Mouse (Mus musculus) heart, adult 2 months (tissue): ENCODE measurements around the gene Ndst2.

Experiments used
- CTCF ChIP-seq: fragments of 200-600 bp; IDR thresholded peaks from 2 replicates; pipeline ENCODE4 v1.8.1; 2022; ENCODE audit warnings: antibody characterized with exemption, mild to moderate bottlenecking, moderate library complexity
- EP300 ChIP-seq: fragments of 200-500 bp; IDR thresholded peaks from 2 replicates; pipeline ENCODE4 v1.6.1; 2011; ENCODE audit warnings: low read depth, low read length, control low read depth; ENCODE audit not compliant: insufficient read depth
- POLR2A ChIP-seq: fragments of 200-500 bp; IDR thresholded peaks from 2 replicates; pipeline ENCODE4 v1.6.1; 2011; ENCODE audit warnings: mild to moderate bottlenecking, low read depth, low read length, control low read depth; ENCODE audit not compliant: insufficient read depth

DNA sequence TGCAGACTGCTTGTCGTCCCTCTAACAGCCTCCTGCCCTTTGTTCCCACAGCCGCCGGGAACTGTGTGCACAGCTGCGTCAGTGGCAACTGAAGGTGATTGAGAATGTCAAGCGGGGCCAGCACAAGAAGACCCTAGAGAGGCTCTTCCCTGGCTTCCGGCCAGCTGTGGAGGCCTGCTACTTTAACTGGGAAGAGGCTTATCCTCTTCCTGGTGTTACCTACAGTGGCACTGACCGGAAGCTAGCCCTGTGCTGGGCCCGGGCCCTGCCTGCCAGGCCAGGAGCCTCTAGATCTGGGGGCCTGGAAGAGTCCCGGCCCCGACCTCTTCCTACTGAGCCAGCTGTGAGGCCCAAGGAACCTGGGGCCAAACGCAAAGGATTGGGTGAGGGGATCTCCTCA lies 20.5 kb downstream of the Ndst2 start:
- TF ChIP-seq CTCF = no peak
- TF ChIP-seq POLR2A = no peak
- TF ChIP-seq EP300 = no peak
